Mouse (Mus musculus) layer of hippocampus, postnatal 36 days (tissue): ENCODE measurements around the gene Sema4c. TPM values are rescaled to one million over a fixed set of nuclear protein-coding genes. Genes with fewer than 3 reads are reported as not detected.

Experiments used
- DNase-seq, 2 experiments: peaks; one replicate each; pipeline ENCODE4 v3.0.0; 2022
- total RNA-seq, 2 experiments: library from RNA; stranded (reverse); gene quantifications; 2 replicates each; pipeline ENCODE4 v1.2.3; 2021

The Sema4c gene
- total RNA-seq, 2 experiments from 2014 or later, result 11.4 to 11.6 TPM

DNA sequence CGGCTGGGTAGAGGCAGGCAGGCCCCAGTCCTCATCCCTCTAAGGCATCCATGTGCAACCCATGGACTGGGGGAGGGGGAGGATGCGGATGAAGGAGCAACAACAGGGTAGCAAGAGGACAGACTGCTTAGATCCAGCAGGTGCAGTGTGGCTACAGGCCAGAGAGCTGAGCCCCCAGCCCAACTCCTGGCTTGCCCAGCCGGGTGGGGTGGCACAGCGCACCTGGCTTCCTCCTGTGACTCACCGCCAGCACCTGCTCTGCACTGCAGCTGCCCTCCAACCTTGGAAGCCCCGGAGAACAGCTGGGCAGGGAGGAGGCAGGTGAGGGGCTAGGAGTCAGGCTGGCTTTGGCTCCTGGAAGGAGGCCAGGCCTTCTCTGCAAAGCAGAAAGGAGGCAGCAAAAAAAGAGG lies 21.8 kb upstream of the Sema4c start:
- DNase-seq, result no peak

DNA sequence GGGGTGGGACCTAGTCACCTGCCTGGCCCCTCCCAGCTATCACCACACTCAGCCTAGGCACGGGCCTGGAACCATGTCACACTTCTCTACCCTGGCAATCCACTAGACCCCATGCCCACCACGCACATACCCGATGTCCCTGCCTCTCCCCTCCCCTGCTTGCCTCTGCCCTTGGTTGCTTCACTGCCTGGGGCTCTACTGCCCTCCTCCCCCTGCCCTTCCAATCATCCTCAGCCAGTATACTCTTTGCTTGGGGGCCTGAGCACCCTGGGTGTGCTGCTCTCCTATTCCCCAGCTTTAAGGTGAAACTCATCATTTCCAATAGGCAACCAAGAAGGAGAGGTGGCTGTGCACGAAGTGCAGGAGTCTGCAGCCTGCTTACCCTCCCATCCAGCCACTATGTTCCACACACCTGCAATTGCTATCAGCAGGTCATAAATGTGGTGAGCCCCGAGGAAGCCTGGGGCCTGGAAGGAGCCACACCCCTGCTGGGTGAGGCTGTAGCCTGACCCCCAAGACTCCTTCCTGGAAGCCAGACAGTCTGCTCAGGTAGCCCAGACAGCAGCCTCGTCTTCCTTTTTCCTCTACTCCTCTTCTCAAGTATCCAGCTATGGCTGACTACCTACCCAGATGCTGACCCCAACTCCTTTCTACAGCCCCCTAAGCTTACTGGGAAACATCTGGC lies 19.0 kb upstream of the Sema4c start:
- no peak for DNase-seq

DNA sequence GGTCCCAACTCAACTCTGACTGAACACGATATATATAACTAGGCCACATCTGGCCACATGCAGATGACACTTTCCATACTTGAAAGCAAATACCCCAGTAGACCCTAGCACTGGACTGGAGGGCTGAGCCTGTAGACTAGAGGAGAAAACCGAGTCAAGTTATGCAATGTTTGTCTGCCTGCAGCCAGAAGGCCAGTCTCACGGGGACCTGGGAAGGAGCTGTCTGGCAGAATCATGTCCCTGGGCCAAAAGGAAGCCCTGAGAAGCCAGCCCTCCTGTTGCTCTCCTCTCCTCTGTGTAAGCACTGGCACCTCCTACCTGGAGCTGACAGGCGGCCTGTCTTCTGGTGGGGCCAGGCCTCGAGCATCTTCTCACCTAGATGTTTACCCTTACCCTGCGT lies 17.2 kb upstream of the Sema4c start:
- no peak for DNase-seq

DNA sequence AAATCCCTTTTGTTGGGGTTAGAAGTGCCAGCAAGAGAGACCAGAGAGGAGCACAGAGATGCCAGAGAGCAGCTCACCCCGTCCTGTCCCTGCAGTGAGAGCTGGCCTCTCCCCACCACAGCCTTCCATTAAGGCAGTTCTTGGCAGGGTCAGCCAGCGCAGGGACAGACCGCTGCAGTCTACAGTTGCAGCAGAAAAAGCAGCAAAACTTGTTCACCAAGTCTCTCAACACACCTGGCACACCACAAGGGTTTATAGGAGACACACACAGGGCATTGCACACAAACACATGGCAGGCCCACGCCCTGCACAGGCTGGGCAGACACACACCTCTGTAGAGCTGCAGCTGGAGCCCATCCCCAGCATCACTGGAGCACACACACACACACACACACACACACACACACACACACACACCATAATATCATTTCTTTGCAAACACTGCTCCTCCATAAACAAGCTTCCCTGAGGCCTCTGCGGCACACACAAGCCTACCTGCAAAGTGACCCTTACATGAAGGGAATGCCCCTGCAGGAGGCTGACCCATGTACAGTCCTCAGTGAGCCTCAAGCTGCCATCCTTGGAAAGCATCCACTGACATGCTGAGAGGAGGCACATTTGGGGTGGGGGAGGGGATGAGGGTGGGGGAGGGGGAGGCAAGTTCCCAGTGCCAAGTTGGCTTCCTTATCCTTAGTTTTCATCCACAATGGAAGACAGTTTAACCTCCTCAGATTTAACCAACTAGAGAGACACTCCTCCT lies 16.2 kb upstream of the Sema4c start:
- DNase-seq, result no peak

DNA sequence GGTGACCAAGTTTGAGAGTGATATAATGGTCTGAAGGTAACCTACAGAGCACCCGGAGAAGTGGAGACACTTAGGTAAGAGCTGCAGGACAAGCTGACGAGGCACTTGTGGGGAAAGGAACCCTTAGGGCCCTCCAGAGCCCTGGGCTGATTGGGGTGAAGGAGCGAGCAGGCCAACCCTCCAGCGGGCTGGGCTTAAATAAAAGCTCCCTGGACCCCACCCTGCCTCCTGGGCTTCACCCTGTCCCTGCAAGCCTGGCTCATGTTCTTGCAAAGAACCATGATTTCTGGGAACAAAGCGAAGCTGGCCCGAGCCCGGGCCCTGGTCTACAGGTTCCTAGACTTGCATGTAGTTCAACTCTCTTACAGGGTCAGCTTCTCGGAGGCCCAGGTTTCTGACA lies 15.4 kb upstream of the Sema4c start:
- no peak for DNase-seq

DNA sequence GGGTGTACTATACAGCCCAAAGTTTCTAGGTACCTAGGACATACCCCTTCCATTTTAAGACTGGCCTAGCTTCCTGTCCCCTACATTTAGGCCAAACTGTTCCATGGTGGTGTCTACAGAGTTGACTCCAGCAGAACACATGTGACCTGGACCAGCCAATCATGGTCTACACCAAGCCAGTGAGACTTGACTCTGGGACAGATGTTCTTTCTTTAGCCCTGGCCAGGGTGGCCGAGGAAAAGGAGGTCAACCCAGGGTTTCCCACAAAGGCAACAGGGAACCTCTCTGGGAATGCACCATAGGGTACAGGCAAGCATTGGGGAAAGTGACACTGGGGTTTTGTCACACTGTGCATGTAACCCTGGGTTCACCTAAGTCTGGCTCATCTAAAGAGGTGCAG lies 14.6 kb upstream of the Sema4c start:
- no peak for DNase-seq

DNA sequence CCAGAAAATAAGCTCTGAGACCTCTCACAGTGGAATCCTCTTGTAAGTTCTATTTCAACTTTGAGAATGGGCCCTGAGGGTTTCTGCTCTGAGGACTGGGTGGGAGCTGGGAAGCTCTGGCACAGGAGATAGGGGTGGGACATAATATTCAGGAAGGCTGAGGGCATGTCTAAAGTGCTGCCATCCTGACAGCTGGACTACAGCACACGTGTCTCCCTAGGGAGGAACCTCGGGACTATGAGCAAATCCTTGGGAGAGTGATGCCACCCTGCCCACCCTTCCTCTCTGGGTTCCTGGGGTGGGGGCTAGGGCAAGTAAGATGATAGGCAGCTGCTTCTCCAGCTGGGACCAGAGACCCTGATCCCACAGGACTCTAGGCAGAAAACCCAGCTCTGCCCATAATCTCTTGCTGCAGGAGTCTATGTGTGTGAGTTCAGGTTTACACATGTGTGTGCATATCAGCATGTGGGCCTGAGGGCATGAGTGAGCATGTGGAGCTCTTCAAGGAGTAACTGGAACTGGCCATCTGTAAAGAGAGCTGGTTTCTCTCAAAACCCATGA lies 14.1 kb upstream of the Sema4c start:
- no peak for DNase-seq

DNA sequence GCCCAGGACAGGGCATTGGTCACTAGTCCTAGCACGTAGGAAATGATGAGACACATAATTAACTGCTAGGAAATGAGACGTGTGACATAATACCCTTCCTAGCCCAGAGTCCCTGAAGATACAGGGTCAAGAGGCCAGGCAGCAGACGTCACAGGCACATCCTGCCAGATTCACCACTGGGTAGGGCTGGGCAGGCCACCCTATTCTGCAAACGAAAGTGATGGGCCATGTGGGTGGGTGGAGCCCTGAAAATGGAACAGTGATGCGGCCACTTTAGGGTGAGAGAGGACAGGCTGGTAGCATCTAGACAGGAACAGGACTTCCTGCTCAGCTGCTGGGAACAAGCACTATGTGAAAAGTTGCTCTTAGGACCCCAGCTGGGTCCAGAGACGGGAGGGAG lies 13.5 kb upstream of the Sema4c start:
- DNase-seq, result no peak

DNA sequence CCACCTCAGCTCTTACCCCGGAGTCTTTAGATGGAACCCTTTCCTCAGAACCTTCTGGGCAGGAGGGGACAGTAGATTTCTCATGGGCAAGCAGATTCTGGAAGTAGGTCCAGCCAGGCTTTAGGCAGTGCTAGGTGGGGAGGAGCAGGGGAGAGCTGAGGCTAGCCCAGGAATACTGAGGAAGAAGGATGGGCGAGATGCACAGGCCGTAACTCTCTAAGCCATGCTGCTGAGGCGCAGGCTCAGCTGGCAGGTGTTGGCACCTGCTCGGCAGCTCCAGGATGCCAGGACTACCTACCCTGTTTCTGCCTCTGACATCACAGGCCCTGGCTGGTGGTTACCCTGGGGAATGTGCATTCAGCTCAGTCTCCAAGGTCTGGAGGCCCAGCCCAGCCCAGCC lies 12.2 kb upstream of the Sema4c start:
- DNase-seq, result no peak

DNA sequence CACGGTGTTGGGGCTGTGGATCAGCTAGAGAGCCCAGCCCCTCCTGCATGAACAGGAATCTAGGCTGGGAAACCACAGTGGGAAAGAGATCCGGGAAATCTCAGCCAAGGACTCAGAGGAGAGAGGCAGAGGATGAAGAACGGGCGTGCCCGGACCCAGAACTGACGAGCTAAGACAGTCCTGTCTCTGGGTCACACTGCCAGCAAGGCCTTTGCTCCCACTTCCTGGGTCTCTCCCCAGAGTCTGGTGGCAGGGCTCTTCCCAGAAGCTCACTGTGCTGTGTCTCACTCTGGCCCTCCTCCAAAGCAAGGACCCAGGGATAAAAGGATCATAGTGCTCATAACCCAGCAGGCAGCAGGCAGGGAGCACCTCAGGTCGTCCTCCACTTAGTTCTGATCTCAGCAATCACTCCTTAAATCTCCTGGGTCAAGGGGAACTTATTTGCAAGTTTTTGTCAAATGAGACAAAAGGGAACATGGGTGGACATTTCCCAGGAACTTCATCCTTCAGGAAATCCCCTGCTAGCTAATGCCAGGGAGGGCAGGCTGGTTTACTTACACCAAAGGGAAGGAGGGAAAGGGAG lies 11.6 kb upstream of the Sema4c start:
- DNase-seq, result no peak

DNA sequence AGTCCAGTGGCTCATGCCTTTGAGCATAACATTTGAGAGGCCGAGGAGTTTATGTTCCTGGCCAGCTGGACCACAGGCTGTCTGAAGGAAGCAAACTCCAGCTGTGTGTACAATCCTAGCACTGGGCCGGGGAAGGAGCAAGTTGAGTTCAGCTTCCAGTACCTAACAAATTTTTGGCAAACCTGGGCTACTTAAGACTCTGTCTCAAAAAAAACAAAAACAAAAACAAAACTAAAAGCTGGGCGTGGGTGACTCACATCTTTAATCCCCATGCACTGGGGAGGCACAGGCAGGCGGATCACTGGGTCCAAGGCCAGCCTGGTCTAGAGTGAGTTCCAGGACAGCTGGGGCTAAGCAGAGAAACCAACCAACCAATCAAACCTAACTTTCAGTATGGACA lies 10.6 kb upstream of the Sema4c start:
- no peak for DNase-seq

DNA sequence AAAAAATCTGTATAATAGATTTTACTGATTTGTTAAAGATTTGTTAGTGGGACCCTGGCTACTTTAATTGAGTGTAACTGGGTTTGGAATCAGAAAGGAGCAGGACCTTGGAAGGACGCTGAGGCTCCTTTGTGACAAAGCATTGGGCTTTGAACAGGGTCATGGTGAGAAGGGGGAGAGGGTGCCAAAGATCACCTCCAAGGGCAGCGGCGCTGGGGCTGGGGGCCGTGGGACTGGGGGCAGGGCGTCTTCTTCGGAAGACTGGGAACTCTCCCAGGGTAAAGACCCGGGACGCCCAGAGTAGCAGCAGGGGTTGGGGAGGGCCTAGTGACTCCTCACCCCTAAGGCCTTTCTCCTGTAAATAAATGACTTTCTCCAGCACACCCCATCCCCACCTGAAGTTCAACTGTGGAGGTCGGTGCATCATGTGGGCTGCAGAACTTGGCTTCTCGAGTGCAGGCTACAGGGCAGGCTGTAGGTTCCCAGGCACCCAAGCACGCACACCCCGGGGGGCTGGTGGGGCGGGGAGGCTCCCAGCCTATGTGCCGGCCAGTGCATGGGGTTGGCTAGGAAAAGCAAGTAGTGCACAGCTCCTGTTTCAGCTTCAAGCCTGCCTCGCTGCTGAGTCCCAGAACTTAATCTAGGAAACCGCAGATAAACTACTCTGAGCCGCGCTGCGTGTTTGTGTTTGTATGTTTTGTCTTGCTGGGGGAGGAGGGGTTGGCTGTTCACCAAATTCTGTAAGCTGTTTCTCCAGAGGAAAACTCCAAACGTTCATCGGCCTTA lies 9.9 kb upstream of the Sema4c start:
- no peak for DNase-seq

DNA sequence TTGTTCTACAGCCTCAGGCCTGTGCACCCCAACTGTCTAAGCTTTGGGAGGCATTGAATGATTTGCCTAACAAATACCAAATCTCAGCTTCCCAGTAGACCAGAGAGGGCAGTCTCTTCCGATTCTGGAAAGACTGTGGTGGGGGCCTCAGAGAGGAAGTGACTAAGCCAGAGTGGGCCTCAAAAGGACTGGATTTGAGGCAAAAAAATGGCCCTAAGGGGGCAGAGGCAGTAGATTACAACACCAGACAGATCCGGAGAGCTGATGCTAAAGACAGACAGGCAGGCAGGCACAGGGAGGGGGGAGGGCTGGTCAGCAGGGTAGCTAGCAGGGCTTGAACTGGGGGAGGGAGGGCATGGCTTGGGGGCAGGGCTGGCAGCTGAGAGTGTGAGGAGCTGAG lies 8.3 kb upstream of the Sema4c start:
- no peak for DNase-seq

DNA sequence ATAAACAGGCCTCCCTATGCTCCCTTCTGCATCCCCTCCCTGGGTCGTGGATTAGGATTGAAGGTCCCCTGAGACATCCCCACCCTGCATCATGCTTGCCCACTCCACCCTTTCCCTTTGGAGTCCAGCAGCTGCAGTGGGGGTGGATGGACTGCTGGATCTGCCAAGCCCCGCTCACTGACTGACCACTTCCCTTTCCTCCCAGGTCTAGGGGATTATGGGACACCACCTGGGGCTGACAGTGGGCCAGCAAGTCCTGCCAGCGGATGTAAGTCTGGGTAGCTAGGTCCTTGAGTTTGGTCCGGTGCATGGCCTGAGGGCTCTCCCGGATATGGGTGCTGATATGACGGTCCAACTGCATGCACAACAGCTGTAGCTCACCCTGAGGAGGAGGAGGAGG lies 6.0 kb upstream of the Sema4c start:
- DNase-seq, result no peak

DNA sequence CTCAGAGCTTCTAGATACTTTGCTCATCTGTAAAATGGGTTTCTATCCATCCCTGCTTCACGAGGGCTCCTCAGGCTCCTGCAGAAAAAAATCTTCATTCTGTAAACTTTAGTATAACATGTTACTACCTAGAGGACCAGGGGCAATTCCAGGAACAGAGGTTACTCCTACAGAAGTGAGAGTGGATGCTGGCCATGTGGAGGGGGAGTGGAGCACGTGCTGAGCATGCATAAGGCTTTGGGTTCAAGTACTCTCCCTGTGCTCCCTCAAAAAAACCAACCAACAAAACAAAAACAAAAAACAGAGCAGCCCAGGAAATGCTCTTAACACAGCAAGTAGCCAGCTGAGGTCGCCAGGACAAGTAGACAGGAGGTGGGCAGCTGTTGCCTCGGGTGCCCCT lies 5.5 kb upstream of the Sema4c start:
- no peak for DNase-seq

DNA sequence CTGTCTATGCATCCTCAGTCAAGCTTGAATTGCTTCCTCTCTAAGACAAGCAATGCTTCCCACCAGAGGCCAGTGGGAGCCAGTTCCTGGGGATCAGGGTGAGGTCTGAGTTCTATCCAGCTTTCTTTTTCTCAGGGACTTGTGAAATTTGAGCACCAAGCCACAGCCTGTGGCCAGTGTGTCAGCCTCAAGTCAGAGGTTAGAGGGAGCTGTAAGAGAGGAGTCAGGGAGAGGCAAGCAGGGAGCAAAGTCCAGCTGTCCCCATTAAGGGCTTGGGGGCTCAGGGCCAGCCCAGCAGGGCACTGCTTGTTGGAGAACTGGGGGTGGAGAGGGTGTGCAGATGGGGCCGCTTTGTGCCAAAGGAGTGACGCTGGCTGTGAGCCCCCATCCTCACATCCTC lies 5.0 kb upstream of the Sema4c start:
- no peak for DNase-seq

DNA sequence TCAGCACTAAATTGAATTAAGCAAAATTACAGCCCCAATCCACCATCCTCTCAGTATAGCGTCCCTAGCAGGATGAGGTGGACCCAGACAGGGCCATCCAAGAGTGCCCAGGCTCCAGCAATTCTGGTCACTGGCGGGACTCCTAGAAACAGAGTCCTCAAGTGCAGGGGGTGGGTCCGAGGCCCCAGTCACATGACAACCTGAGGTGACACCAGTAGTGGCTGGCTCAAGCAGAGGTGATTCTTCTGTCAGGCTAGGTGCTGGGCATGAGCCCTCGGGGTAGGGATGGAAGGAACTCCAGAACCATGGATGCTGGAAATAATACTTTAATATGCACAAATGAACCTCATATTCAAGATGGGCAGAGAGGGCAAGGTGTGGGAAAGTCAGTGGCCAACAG lies 4.2 kb upstream of the Sema4c start:
- DNase-seq, result no peak

DNA sequence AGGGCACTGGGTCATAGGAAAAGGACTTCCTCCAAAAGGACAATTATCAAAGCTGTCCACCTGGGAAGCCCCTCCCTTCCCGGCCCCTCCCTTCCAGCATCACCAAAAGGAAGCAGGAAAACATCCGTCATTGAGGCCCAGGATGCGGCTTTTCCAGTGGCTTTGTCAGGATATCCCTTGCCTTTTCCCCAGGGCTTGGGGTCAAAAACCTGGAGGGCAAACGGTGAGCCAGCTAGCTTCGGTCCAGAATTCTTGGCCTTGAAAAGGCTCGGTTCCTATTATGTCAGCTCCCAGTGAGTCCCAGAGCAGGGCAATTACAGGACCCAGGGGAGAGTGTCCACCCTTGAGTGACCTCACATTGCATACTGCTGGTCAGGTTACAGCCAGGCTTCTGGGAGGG lies 2.8 kb upstream of the Sema4c start:
- no peak for DNase-seq

DNA sequence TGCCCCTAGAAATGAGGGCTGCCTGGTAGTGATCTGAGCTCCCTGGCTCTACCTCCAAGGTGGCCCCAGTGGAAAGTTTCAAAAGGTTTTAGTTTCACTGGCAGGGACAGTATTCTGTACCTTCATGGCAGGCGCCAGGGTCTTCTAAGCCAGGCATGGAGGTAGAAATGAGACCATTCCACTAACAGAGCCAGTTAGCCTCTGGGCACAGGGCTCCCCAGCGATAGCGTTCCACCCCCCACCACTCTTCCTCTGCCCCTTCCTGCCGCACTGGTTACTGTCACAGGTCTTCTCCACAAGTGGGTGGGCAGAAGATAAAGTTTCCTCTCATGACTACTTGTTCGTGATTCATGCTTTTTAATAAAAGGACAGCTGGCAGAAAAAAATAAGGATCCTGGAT lies 1.7 kb upstream of the Sema4c start:
- no peak for DNase-seq

DNA sequence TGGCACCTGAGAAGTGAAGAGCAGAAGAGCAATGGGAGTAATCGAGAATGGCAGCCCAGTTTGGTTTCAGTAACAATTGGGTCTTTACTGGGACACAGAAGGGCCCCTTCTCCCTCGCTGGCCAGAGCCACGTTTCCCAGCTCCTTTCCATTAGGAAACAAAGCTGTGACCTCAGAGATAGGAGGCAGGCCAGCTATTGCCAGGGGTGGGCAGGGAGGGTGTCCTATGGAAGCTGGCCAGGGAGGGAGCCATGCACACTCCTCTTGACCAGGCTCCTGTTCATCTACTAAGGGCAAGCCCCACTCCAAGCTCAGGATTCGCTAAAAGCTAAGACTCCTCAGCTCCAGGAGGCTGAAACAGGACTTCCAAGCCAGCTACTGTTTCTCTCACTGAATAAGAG lies 1.1 kb upstream of the Sema4c start:
- DNase-seq, result no peak

DNA sequence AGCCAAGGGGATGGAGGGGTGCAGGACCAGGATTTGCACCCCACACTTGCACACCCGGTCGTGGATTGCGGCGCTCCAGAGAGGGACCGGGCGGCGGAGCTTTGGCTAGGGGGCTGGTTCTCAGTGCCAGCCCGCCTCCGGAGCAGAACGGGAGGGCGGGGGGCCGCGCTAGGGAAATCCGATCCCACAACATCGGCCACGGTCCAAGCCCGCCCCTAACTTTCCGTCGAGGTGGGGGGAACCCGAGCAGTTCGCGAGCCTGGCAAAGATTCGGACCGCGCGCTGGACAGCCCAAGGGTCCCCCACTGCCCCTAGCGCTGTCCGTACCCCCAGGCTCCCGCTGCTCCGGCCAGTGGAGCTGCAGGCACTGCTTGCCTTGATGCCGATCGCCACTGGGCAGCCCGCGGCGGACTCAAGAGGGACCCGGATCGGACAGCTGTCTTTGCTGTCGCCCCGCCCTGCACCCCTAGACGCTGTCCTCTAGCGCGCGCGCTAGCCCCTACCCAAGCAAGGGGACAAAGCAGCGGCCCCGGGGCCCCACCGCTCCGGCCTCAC lies 615 bp downstream of the Sema4c start:
- peak in 1 of 2 experiments; percentile 72 for DNase-seq
